Mouse (Mus musculus) CH12.LX (cell line): ENCODE results near the gene Tspan7. TPM values are rescaled to one million over a fixed set of nuclear protein-coding genes. Genes with fewer than 3 reads are reported as not detected.

ENCODE experiments used
- DNase-seq: peaks from one replicate; pipeline ENCODE4 v3.0.0-alpha.2; 2013; ENCODE audit errors: extremely low read depth
- H3K27ac ChIP-seq: 2 replicates; pipeline ENCODE4 v1.5.1; 2012; ENCODE audit warnings: low read depth, mild to moderate bottlenecking, control low read depth, moderate library complexity; ENCODE audit not compliant: insufficient read depth
- H3K27me3 ChIP-seq: replicated peaks from 2 replicates; pipeline ENCODE3; 2012; ENCODE audit warnings: inconsistent platforms
- H3K36me3 ChIP-seq, 2 experiments: replicated peaks in 1 of 2; 2 replicates each; pipeline versions ENCODE3 to v1.6.1; 2012; ENCODE audit warnings: inconsistent platforms in 1 of 2, low read length in 1 of 2, mild to moderate bottlenecking in 1 of 2, mixed read lengths in 1 of 2, moderate library complexity in 1 of 2; ENCODE audit not compliant: control insufficient read depth in 1 of 2, insufficient read depth in 1 of 2
- H3K4me1 ChIP-seq, 2 experiments: 2 replicates each; pipeline ENCODE4 v1.6.1; 2012; ENCODE audit warnings: inconsistent platforms in 1 of 2, moderate library complexity in 1 of 2; ENCODE audit not compliant: insufficient read depth in 2 of 2, control insufficient read depth in 1 of 2
- H3K4me2 ChIP-seq: 2 replicates; pipeline ENCODE4 v1.6.1; 2012; ENCODE audit warnings: low read depth, mild to moderate bottlenecking, control low read depth; ENCODE audit not compliant: poor library complexity, insufficient read depth, severe bottlenecking
- H3K4me3 ChIP-seq, 3 experiments: fragments of 150-350 bp in 1 of 3; sonication (generic) in 1 of 3; replicated peaks in 1 of 3; 2 replicates each; pipeline versions ENCODE3 to v1.5.1; 2011 to 2012; ENCODE audit warnings: low read depth in 2 of 3, low read length in 2 of 3, mild to moderate bottlenecking in 2 of 3, moderate library complexity in 2 of 3, control low read depth in 1 of 3, improper control_type of control experiment in 1 of 3, inconsistent platforms in 1 of 3, mixed read lengths in 1 of 3; ENCODE audit not compliant: poor library complexity in 1 of 3
- H3K79me2 ChIP-seq: replicated peaks from 2 replicates; pipeline ENCODE4 v1.6.1; 2012; ENCODE audit warnings: mild to moderate bottlenecking, moderate library complexity; ENCODE audit not compliant: control insufficient read depth, poor library complexity, insufficient read depth, severe bottlenecking; ENCODE audit errors: extremely low read depth
- H3K9ac ChIP-seq: 2 replicates; pipeline ENCODE4 v1.6.1; 2012; ENCODE audit warnings: low read depth, mild to moderate bottlenecking, control low read depth, moderate library complexity; ENCODE audit not compliant: insufficient read depth
- H3K9me3 ChIP-seq: replicated peaks from 2 replicates; pipeline ENCODE3; 2012; ENCODE audit warnings: low read length, inconsistent platforms, mixed read lengths
- BHLHE40 ChIP-seq: IDR thresholded peaks from 2 replicates; pipeline ENCODE4 v1.6.1; 2011; ENCODE audit warnings: mild to moderate bottlenecking, low read depth, low read length, improper control_type of control experiment
- CHD1 ChIP-seq: IDR thresholded peaks from 2 replicates; pipeline ENCODE4 v1.6.1; 2012; ENCODE audit warnings: low read depth, low read length, improper control_type of control experiment, inconsistent platforms
- CHD2 ChIP-seq: IDR thresholded peaks from 2 replicates; pipeline ENCODE4 v1.6.1; 2011; ENCODE audit warnings: low read length, improper control_type of control experiment
- CTCF ChIP-seq, 2 experiments: IDR thresholded peaks in 1 of 2; conservative IDR thresholded peaks in 1 of 2; 2 replicates each; pipeline ENCODE4 v1.5.1; 2011 to 2012; ENCODE audit warnings: low read depth in 2 of 2, low read length in 2 of 2, improper control_type of control experiment in 1 of 2, inconsistent platforms in 1 of 2, mild to moderate bottlenecking in 1 of 2, moderate library complexity in 1 of 2
- E2F4 ChIP-seq: IDR thresholded peaks from 2 replicates; pipeline ENCODE4 v1.6.1; 2011; ENCODE audit warnings: low read depth, low read length, improper control_type of control experiment; ENCODE audit not compliant: insufficient replicate concordance
- ELF1 ChIP-seq: IDR thresholded peaks from 2 replicates; pipeline ENCODE4 v1.6.1; 2014; ENCODE audit warnings: low read depth, mild to moderate bottlenecking, inconsistent platforms, low read length, improper control_type of control experiment
- EP300 ChIP-seq: IDR thresholded peaks from 2 replicates; pipeline ENCODE4 v1.6.1; 2011; ENCODE audit warnings: low read length, improper control_type of control experiment
- ETS1 ChIP-seq: conservative IDR thresholded peaks from 2 replicates; pipeline ENCODE4 v1.6.1; 2012; ENCODE audit warnings: low read depth, mild to moderate bottlenecking, inconsistent platforms, low read length, improper control_type of control experiment, moderate library complexity
- GABPA ChIP-seq: IDR thresholded peaks from 2 replicates; pipeline ENCODE4 v1.6.1; 2012; ENCODE audit warnings: low read depth, low read length, improper control_type of control experiment, inconsistent platforms; ENCODE audit not compliant: insufficient replicate concordance
- JUN ChIP-seq: IDR thresholded peaks from 2 replicates; pipeline ENCODE4 v1.6.1; 2011; ENCODE audit warnings: low read depth, mild to moderate bottlenecking, low read length, improper control_type of control experiment, moderate library complexity; ENCODE audit not compliant: insufficient read depth
- KAT2A ChIP-seq: IDR thresholded peaks from 2 replicates; pipeline ENCODE4 v1.6.1; 2012; ENCODE audit warnings: low read length, improper control_type of control experiment, inconsistent platforms; ENCODE audit not compliant: insufficient replicate concordance
- MAX ChIP-seq: IDR thresholded peaks from 2 replicates; pipeline ENCODE4 v1.6.1; 2011; ENCODE audit warnings: low read length, improper control_type of control experiment
- MAZ ChIP-seq: IDR thresholded peaks from 2 replicates; pipeline ENCODE4 v1.6.1; 2012; ENCODE audit warnings: low read depth, mild to moderate bottlenecking, inconsistent platforms, low read length, improper control_type of control experiment, moderate library complexity
- MXI1 ChIP-seq: IDR thresholded peaks from 2 replicates; pipeline ENCODE4 v1.6.1; 2011; ENCODE audit warnings: mild to moderate bottlenecking, low read depth, low read length, improper control_type of control experiment
- NRF1 ChIP-seq: IDR thresholded peaks from 2 replicates; pipeline ENCODE4 v1.6.1; 2014; ENCODE audit warnings: low read depth, mild to moderate bottlenecking, inconsistent platforms, low read length, improper control_type of control experiment, moderate library complexity
- PAX5 ChIP-seq: IDR thresholded peaks from 2 replicates; pipeline ENCODE4 v1.6.1; 2012; ENCODE audit warnings: low read length, inconsistent platforms, mixed read lengths
- POLR2A ChIP-seq: IDR thresholded peaks from 2 replicates; pipeline ENCODE4 v1.6.1; 2011; ENCODE audit warnings: low read depth, mild to moderate bottlenecking, improper control_type of control experiment, low read length
- POLR2AphosphoS2 ChIP-seq: IDR thresholded peaks from 2 replicates; pipeline ENCODE4 v1.6.1; 2011; ENCODE audit warnings: low read depth, low read length, improper control_type of control experiment
- RAD21 ChIP-seq: IDR thresholded peaks from 2 replicates; pipeline ENCODE4 v1.6.1; 2011; ENCODE audit warnings: low read depth, mild to moderate bottlenecking, low read length, improper control_type of control experiment, moderate library complexity
- RCOR1 ChIP-seq: conservative IDR thresholded peaks from 2 replicates; pipeline ENCODE4 v1.6.1; 2012; ENCODE audit warnings: low read depth, mild to moderate bottlenecking, inconsistent platforms, low read length, improper control_type of control experiment
- SIN3A ChIP-seq: IDR thresholded peaks from 2 replicates; pipeline ENCODE4 v1.6.1; 2012; ENCODE audit warnings: low read length, improper control_type of control experiment, inconsistent platforms
- TBP ChIP-seq: conservative IDR thresholded peaks from 2 replicates; pipeline ENCODE4 v1.6.1; 2011; ENCODE audit warnings: low read depth, low read length, improper control_type of control experiment
- USF1 ChIP-seq: IDR thresholded peaks from 2 replicates; pipeline ENCODE4 v1.6.1; 2014; ENCODE audit warnings: low read depth, mild to moderate bottlenecking, inconsistent platforms, low read length, improper control_type of control experiment
- USF2 ChIP-seq: conservative IDR thresholded peaks from 2 replicates; pipeline ENCODE4 v1.6.1; 2011; ENCODE audit warnings: low read depth, low read length, improper control_type of control experiment
- ZC3H11A ChIP-seq: IDR thresholded peaks from 2 replicates; pipeline ENCODE4 v1.6.1; 2012; ENCODE audit warnings: low read depth, mild to moderate bottlenecking, inconsistent platforms, low read length, improper control_type of control experiment
- ZKSCAN1 ChIP-seq: IDR thresholded peaks from 2 replicates; pipeline ENCODE4 v1.6.1; 2012; ENCODE audit warnings: low read depth, inconsistent platforms, low read length, improper control_type of control experiment, borderline replicate concordance
- ZMIZ1 ChIP-seq: IDR thresholded peaks from 2 replicates; pipeline ENCODE4 v1.6.1; 2012; ENCODE audit warnings: low read depth, mild to moderate bottlenecking, inconsistent platforms, low read length, improper control_type of control experiment
- ZNF384 ChIP-seq: IDR thresholded peaks from 2 replicates; pipeline ENCODE4 v1.6.1; 2012; ENCODE audit warnings: low read depth, low read length, improper control_type of control experiment, inconsistent platforms
- dilution Hi-C: fragments of 300-500 bp; cut with MboI; formaldehyde crosslinking; loops from 2 replicates; pipeline ENCODE4 v1.14.3; 2020; ENCODE audit warnings: low sequenced_read_pairs; ENCODE audit not compliant: extremely low pct_unique_long_range_greater_than_20kb, extremely low pct_ligation_motif_present
- in situ Hi-C: fragments of 300-500 bp; cut with MboI; formaldehyde crosslinking; loops from 3 replicates; pipeline ENCODE4 v1.14.3; 2019; ENCODE audit warnings: low sequenced_read_pairs, low pct_ligation_motif_present, low pct_unique_long_range_greater_than_20kb, mixed read lengths
- polyA plus RNA-seq: library from polyadenylated mRNA; unstranded; fragments of >175 nt; gene quantifications from 2 replicates; pipeline ENCODE4 v1.2.1, GENCODE M21; 2012; ENCODE audit warnings: low read depth; ENCODE audit not compliant: insufficient read length
- total RNA-seq, 2 experiments: library from RNA; depleted of rRNA; stranded (reverse); fragments of 300-350 nt in 1 of 2; fragments of >200 nt in 1 of 2; gene quantifications; 2 replicates each; pipeline ENCODE4 v1.2.3; 2012 to 2014

The Tspan7 gene
- total and polyA plus RNA-seq, 3 experiments, result not detected

GRCm38 (mm10) chrX:10516925-10517324 is 32.0 kb downstream of the Tspan7 start:
- no peak overlapping the region for H3K9ac ChIP-seq
- in situ Hi-C loops, result no loop called here
- no peak overlapping the region for H3K4me2 ChIP-seq
- dilution Hi-C loops, result no loop called here
- no peak for TF ChIP-seq ZMIZ1
- TF ChIP-seq POLR2A, result no peak
- TF ChIP-seq PAX5, result no peak
- no peak for TF ChIP-seq E2F4
- no peak for TF ChIP-seq RCOR1
- TF ChIP-seq ZC3H11A, result no peak
- TF ChIP-seq MAZ, result no peak
- no peak for TF ChIP-seq ZNF384
- TF ChIP-seq TBP, result no peak
- no peak for TF ChIP-seq BHLHE40
- TF ChIP-seq MXI1, result no peak
- TF ChIP-seq CHD1, result no peak
- TF ChIP-seq, all 38 proteins: peak for 0
- H3K79me2 ChIP-seq, result no peaks in the 10 kb centered on the region
- no peaks in the 10 kb centered on the region for H3K4me1 ChIP-seq
- no peaks in the 10 kb centered on the region for H3K36me3 ChIP-seq
- no peak overlapping the region for H3K27ac ChIP-seq
- DNase-seq, result no peak
- no peak overlapping the region for H3K4me3 ChIP-seq
- no peaks in the 10 kb centered on the region for H3K27me3 ChIP-seq
- H3K9me3 ChIP-seq, result no peaks in the 10 kb centered on the region

GRCm38 (mm10) chrX:10517756-10518155 is 32.8 kb downstream of the Tspan7 start:
- no peaks in the 10 kb centered on the region for H3K4me1 ChIP-seq
- no peak overlapping the region for H3K4me2 ChIP-seq
- H3K27ac ChIP-seq, result no peak overlapping the region
- dilution Hi-C loops (no loop called here), in situ Hi-C loops (no loop called here)
- no peaks in the 10 kb centered on the region for H3K9me3 ChIP-seq
- no peaks in the 10 kb centered on the region for H3K79me2 ChIP-seq
- H3K27me3 ChIP-seq, result no peaks in the 10 kb centered on the region
- TF ChIP-seq CTCF (conservative IDR thresholded peaks at IDR 0.05 in 1 of 2, IDR thresholded peaks at IDR 0.05 in 1 of 2; ENCODE audit: low read depth in 2 of 2, low read length in 2 of 2) (no peak), GABPA (no peak), ELF1 (no peak), POLR2AphosphoS2 (no peak), USF2 (no peak), MAX (no peak), PAX5 (no peak), SIN3A (no peak), ETS1 (no peak), ZKSCAN1 (no peak), RAD21 (no peak), MAZ (no peak), CHD2 (no peak), MXI1 (no peak), EP300 (no peak), KAT2A (no peak), NRF1 (no peak), JUN (no peak), USF1 (no peak)
- DNase-seq, result no peak
- no peak overlapping the region for H3K4me3 ChIP-seq
- H3K36me3 ChIP-seq, result no peaks in the 10 kb centered on the region
- H3K9ac ChIP-seq, result no peak overlapping the region
